Mouse (Mus musculus): Measurements from ENCODE around the gene Dmgdh.

DNA sequence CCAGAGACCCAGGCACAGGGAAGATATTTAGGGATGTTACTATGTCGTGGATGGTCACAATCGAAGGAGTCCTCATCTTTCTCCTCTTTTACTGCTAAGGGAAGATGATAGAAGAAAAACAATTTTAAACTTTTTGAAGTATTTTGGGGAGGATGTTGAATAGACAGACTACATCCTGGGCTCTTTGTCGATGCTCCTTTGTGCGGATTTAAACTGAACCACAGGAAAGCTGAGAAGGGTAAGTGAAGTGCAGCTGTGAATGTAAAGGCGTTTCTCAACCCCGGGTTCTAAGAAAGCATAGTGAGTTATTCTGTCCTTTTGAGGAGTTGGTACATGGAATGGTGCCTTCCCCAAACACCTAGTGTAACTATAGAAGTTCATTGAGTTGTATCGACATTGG is 82.4 kb downstream of the Dmgdh start:
- TF ChIP-seq POLR2A (IDR thresholded peaks at IDR 0.05; ENCODE audit: control insufficient read depth, low read depth, low read length) (no peak), CTCF (IDR thresholded peaks at IDR 0.05; ENCODE audit: control insufficient read depth, insufficient read depth, insufficient replicate concordance, low read depth, low read length) (no peak)

Data from testis, adult 2 months (tissue).